Mouse (Mus musculus) liver, embryonic 13.5 days (tissue): ENCODE measurements at regions not wholly inside any gene's neighbourhood (a gene's known extent, or its start where the extent isn't known, plus 50 kb on each side); places are given as distances from the start of the nearest gene placed in this dataset.

Source experiments
- ATAC-seq: fragments of 200-750 bp; cut with Nextera tagmentation; 2 replicates; pipeline ENCODE4 v1.8.0; 2017; ENCODE audit warnings: low read depth, mild to moderate bottlenecking, moderate number of reproducible peaks, moderate library complexity
- DNase-seq: peaks from one replicate; pipeline ENCODE4 v3.0.0; 2022
- H3K27ac ChIP-seq: fragments of 300-500 bp; sonication (generic); 2 replicates; pipeline ENCODE4 v1.5.1; 2015; ENCODE audit warnings: moderate library complexity, mild to moderate bottlenecking, inconsistent platforms
- H3K27me3 ChIP-seq: fragments of 300-500 bp; sonication (generic); 2 replicates; pipeline ENCODE4 v1.6.1; 2015; ENCODE audit warnings: mild to moderate bottlenecking, inconsistent platforms
- H3K36me3 ChIP-seq: fragments of 300-500 bp; sonication (generic); 2 replicates; pipeline ENCODE4 v1.6.1; 2015; ENCODE audit warnings: mild to moderate bottlenecking, inconsistent platforms
- H3K4me1 ChIP-seq: fragments of 300-500 bp; sonication (generic); replicated peaks from 2 replicates; pipeline ENCODE4 v1.6.1; 2015; ENCODE audit warnings: inconsistent platforms
- H3K4me2 ChIP-seq: fragments of 300-500 bp; sonication (generic); 2 replicates; pipeline ENCODE4 v1.6.1; 2015; ENCODE audit warnings: inconsistent platforms, mild to moderate bottlenecking, moderate library complexity
- H3K4me3 ChIP-seq: fragments of 300-500 bp; sonication (generic); replicated peaks from 2 replicates; pipeline ENCODE4 v1.5.1; 2015; ENCODE audit warnings: mild to moderate bottlenecking, inconsistent platforms
- H3K9ac ChIP-seq: fragments of 300-500 bp; sonication (generic); 2 replicates; pipeline ENCODE4 v1.6.1; 2015; ENCODE audit warnings: mild to moderate bottlenecking, inconsistent platforms
- H3K9me3 ChIP-seq: fragments of 300-500 bp; sonication (generic); replicated peaks from 2 replicates; pipeline ENCODE4 v1.6.1; 2016; ENCODE audit warnings: inconsistent platforms
- WGBS: fragments of 180-500 bp; shearing (Covaris S2); methylation state at CpG from one replicate; pipeline ENCODE4 v1.1.7; 2015; ENCODE audit not compliant: insufficient replicate concordance; 5-methylcytosine and 5-hydroxymethylcytosine counted together

- Histone ChIP-seq H3K4me3 (no peak overlapping the region), H3K36me3 (no peaks in the 10 kb centered on the region), H3K4me1 (peaks cover 8% of the 10 kb centered on the region; the same call in 1 of the 2 replicates), H3K27me3 (no peaks in the 10 kb centered on the region), H3K9ac (no peak overlapping the region), H3K27ac (no peak overlapping the region), H3K9me3 (no peaks in the 10 kb centered on the region), H3K4me2 (no peak overlapping the region)
- ATAC-seq (no peak), DNase-seq (no peak)
- 59% methylated on average over 13 of the region's 13 CpGs for WGBS
These were observed 180.8 kb downstream of the Stim2 start for GRCm38 (mm10) chr5:54178966-54179547.

GRCm38 (mm10) chr5:54180192-54180611 lies 181.9 kb downstream of the Stim2 start:
- no peaks in the 10 kb centered on the region for H3K36me3 ChIP-seq
- H3K4me3 ChIP-seq: no peak overlapping the region
- H3K9me3 ChIP-seq: no peaks in the 10 kb centered on the region
- ATAC-seq: no peak
- H3K4me2 ChIP-seq: no peak overlapping the region
- H3K9ac ChIP-seq: no peak overlapping the region
- peaks cover 8% of the 10 kb centered on the region; the same call in 1 of the 2 replicates for H3K4me1 ChIP-seq
- H3K27me3 ChIP-seq: no peaks in the 10 kb centered on the region
- no peak overlapping the region for H3K27ac ChIP-seq
- WGBS: 33% methylated on average over 2 of the region's 2 CpGs
- DNase-seq: no peak

- Histone ChIP-seq H3K4me3 (no peak overlapping the region), H3K9ac (no peak overlapping the region), H3K27me3 (no peaks in the 10 kb centered on the region), H3K4me1 (peaks cover 8% of the 10 kb centered on the region; the same call in 1 of the 2 replicates), H3K27ac (no peak overlapping the region), H3K9me3 (no peaks in the 10 kb centered on the region), H3K36me3 (no peaks in the 10 kb centered on the region), H3K4me2 (no peak overlapping the region)
- no peak for DNase-seq
- ATAC-seq: no peak
- 36% methylated on average over 10 of the region's 10 CpGs for WGBS
These were observed 182.5 kb downstream of the Stim2 start for GRCm38 (mm10) chr5:54180640-54181326.

GRCm38 (mm10) chr5:54181327-54181863 lies 183.1 kb downstream of the Stim2 start:
- Histone ChIP-seq H3K9me3 (no peaks in the 10 kb centered on the region), H3K4me2 (no peak overlapping the region), H3K36me3 (no peaks in the 10 kb centered on the region), H3K4me1 (peaks cover 8% of the 10 kb centered on the region; the same call in 1 of the 2 replicates), H3K9ac (no peak overlapping the region), H3K4me3 (no peak overlapping the region), H3K27me3 (no peaks in the 10 kb centered on the region), H3K27ac (no peak overlapping the region)
- WGBS: 26% methylated on average over 13 of the region's 13 CpGs
- no peak for ATAC-seq
- no peak for DNase-seq

DNA sequence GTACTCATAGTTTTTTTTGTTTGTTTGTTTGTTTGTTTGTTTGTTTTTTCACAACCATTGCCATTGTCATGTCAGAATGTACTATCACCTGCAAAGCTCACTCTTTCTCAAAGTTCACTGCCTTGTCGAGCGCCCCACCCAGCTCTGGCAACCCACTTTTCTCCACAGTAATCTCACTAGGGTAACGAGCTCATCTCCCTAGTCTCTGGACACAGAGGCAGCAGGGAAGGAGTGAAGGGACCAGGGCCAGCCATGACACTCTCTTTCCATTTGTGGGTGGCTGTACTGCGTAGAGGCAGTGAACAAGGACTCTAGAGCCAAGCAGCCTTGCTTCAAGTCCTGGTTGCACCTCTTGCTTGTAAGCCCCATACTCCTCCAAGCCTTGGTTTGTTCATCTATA lies 184.5 kb downstream of the Stim2 start:
- H3K9ac ChIP-seq: no peak overlapping the region
- no peak overlapping the region for H3K4me3 ChIP-seq
- 60% methylated on average over 4 of the region's 4 CpGs for WGBS
- DNase-seq (no peak), ATAC-seq (no peak)
- H3K4me2 ChIP-seq: no peak overlapping the region
- no peaks in the 10 kb centered on the region for H3K9me3 ChIP-seq
- H3K27ac ChIP-seq: no peak overlapping the region
- H3K4me1 ChIP-seq: peaks cover 8% of the 10 kb centered on the region; the same call in 1 of the 2 replicates
- no peaks in the 10 kb centered on the region for H3K36me3 ChIP-seq
- H3K27me3 ChIP-seq: no peaks in the 10 kb centered on the region

DNA sequence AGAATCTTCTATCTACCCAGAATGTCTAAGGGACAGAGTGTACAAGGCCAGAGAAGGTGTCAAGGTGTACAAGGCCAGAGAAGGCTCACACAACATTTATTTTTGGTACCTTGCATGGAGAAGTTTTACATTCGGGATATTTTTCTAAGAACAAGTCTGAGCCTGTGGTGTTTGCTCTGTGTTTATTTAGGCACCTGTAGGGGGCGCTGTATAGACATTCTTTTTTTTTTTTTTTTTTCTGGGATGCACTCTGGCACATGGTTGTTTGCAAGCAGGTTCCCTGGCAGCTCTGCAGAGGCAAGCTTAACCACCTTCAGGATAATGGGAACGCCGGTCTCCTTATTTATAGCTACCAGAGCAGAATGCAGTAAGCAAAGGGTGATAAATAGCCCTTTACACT lies 187.4 kb downstream of the Stim2 start:
- no peak for ATAC-seq
- H3K4me2 ChIP-seq: no peak overlapping the region

GRCm38 (mm10) chr5:54186076-54186676 lies 187.9 kb downstream of the Stim2 start:
- 62% methylated on average over 11 of the region's 11 CpGs for WGBS
- Histone ChIP-seq H3K4me3 (no peak overlapping the region), H3K9ac (no peak overlapping the region), H3K27ac (no peak overlapping the region), H3K9me3 (no peaks in the 10 kb centered on the region), H3K4me1 (peaks cover 3% of the 10 kb centered on the region; the same call in 1 of the 2 replicates), H3K27me3 (no peaks in the 10 kb centered on the region), H3K4me2 (no peak overlapping the region), H3K36me3 (no peaks in the 10 kb centered on the region)
- ATAC-seq (peak; percentile 48; the same call in 1 of the 2 replicates), DNase-seq (no peak)

More for the DNA sequence above, 187.4 kb downstream of the Stim2 start:
- no peak overlapping the region for H3K4me3 ChIP-seq
- no peaks in the 10 kb centered on the region for H3K36me3 ChIP-seq
- WGBS: 48% methylated on average over 4 of the region's 4 CpGs
- no peak overlapping the region for H3K27ac ChIP-seq
- no peaks in the 10 kb centered on the region for H3K9me3 ChIP-seq
- no peaks in the 10 kb centered on the region for H3K27me3 ChIP-seq
- H3K4me1 ChIP-seq: peaks cover 8% of the 10 kb centered on the region; the same call in 1 of the 2 replicates
- no peak for DNase-seq
- H3K9ac ChIP-seq: no peak overlapping the region

DNA sequence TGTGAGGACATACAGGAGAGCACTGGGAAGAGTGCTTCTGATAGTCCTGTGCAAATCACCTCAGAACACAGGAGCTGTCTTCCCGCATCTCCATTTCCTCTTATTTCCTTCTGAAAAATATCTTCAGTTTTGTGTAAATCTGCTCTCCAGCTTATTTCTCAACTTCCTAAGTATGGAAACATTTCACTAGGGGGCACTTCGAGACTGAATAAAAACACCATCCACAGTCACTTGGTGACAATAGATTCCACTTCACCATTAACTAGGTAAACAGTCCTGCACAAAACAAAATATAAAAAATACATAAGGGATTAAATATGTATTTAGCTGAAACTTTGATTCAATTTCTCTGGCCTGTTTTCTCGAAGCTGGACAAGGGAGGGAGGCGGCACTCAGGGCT lies 193.4 kb downstream of the Stim2 start:
- ATAC-seq: no peak
- H3K9ac ChIP-seq: no peak overlapping the region
- no peak overlapping the region for H3K27ac ChIP-seq
- H3K4me1 ChIP-seq: no peaks in the 10 kb centered on the region
- H3K4me2 ChIP-seq: no peak overlapping the region
- WGBS: 50% methylated on average over 4 of the region's 4 CpGs
- H3K27me3 ChIP-seq: no peaks in the 10 kb centered on the region
- no peak for DNase-seq
- H3K9me3 ChIP-seq: no peaks in the 10 kb centered on the region
- H3K4me3 ChIP-seq: no peak overlapping the region
- no peaks in the 10 kb centered on the region for H3K36me3 ChIP-seq

GRCm38 (mm10) chr5:54194846-54195245 lies 196.5 kb downstream of the Stim2 start:
- H3K9ac ChIP-seq: no peak overlapping the region
- no peak overlapping the region for H3K4me2 ChIP-seq
- H3K9me3 ChIP-seq: no peaks in the 10 kb centered on the region
- 51% methylated on average over 9 of the region's 9 CpGs for WGBS
- no peaks in the 10 kb centered on the region for H3K27me3 ChIP-seq
- H3K27ac ChIP-seq: no peak overlapping the region
- no peak overlapping the region for H3K4me3 ChIP-seq
- no peaks in the 10 kb centered on the region for H3K4me1 ChIP-seq
- H3K36me3 ChIP-seq: no peaks in the 10 kb centered on the region
- DNase-seq: no peak
- no peak for ATAC-seq

- Histone ChIP-seq H3K4me2 (no peak overlapping the region), H3K4me1 (no peaks in the 10 kb centered on the region), H3K27me3 (no peaks in the 10 kb centered on the region), H3K27ac (no peak overlapping the region), H3K9ac (no peak overlapping the region), H3K4me3 (no peak overlapping the region), H3K9me3 (no peaks in the 10 kb centered on the region), H3K36me3 (no peaks in the 10 kb centered on the region)
- DNase-seq (no peak), ATAC-seq (no peak)
- 40% methylated on average over 3 of the region's 3 CpGs for WGBS
These were observed 201.7 kb downstream of the Stim2 start for GRCm38 (mm10) chr5:54200032-54200431.

DNA sequence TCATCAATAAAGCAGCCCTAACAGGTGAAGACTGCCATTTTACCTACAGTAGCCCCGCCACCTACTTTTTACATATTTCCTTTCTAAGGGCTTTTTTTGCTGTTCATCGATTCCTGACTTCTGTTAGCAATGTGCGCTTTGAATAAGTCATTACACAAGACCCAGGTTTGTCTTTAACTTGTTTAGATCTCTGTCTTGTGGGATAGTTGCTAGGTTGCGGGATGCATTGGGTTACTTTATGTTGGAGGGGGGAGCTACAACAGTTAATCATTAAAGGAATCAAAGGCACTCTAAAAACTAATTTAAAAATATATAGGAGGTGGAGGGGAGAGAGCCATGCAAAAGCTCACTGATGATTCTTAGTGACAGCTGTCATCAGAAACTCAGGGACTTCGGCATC lies 202.3 kb downstream of the Stim2 start:
- H3K4me3 ChIP-seq: no peak overlapping the region
- no peak overlapping the region for H3K9ac ChIP-seq
- ATAC-seq (no peak), DNase-seq (no peak)
- 64% methylated on average over 5 of the region's 5 CpGs for WGBS
- H3K4me1 ChIP-seq: no peaks in the 10 kb centered on the region
- H3K9me3 ChIP-seq: no peaks in the 10 kb centered on the region
- H3K36me3 ChIP-seq: no peaks in the 10 kb centered on the region
- no peaks in the 10 kb centered on the region for H3K27me3 ChIP-seq
- H3K4me2 ChIP-seq: no peak overlapping the region
- no peak overlapping the region for H3K27ac ChIP-seq
